Comparison of ENCODE assay signal across 10 mouse cellular contexts in the genomic region with DNA sequence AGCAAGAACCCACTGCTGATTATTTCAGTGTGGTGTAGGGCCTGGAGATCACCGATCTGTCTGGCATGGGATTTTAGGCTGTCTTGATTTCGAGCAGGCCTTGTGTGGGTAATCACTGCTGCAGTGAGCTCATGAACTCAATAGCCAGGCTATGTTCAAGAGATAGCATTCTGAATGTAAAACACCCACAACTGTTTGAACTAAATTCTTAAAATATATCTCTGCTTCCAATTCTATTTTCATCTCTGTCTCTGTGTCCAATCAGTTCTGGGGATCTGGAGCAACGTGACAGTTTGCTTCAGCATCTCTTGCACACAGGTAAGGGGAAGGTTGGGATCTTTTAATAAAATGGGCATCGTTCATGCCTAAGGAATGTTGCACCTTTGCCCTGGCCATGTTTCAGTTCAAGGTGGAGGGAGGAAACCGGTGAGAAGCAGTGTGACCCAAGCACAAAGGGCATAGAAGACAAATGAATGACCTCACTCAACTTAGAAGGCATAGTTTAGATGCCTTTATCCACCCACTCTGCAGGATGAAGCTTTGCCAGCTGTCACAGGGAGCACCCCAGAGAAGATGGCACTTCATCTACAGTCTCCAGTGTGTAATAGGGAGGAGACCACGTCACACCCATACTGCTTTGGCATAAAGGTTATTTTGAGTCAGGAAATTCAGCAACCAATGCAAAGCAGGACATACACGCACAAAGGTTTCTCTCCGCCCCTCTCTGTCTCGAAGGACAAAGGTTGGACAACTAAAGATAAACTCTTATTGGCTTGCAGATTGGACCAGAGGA. TPM values are rescaled to one million over a fixed set of nuclear protein-coding genes. Genes with fewer than 3 reads are reported as not detected.
DNase-seq lines count a peak whose midpoint lies in the region; ATAC-seq lines count a peak whose summit lies in the region.
"Had no signal": no experiment of that assay in that cellular context is flagged by ENCODE, and none has a peak within 500 bp of the region (broad histone marks: within the 10 kb centered on the region; RNA-seq: fewer than 3 reads in every experiment).

No protein-coding gene starts in this region.

- H3K9me3 ChIP-seq in megakaryocyte, embryonic 14.5 days = no peaks in the 10 kb centered on the region
- H3K9me3 ChIP-seq in hindbrain, embryonic 10.5 days = no peaks in the 10 kb centered on the region

- ATAC-seq in megakaryocyte, adult 5-6 weeks (ENCODE audit: poor library complexity, severe bottlenecking) = no peak
- ATAC-seq in inflammation-experienced regulatory T-cells, adult 6 months = no peak

- H3K27ac ChIP-seq in hindbrain, embryonic 10.5 days = no peak overlapping the region

- WGBS in hindbrain, embryonic 10.5 days = 63% methylated on average over 9 of the region's 9 CpGs

- peak; percentile 30 for DNase-seq in cerebellum, adult 11 months
- DNase-seq in hindbrain, embryonic 10.5 days (ENCODE audit: low spot score) = no peak
- DNase-seq in liver = peak; percentile 21
- peak; percentile 63 for DNase-seq in splenic B cell, adult 2 months (ENCODE audit: low read depth, low spot score)
- no peak for DNase-seq in layer of hippocampus, adult 18-20 months (ENCODE audit: low spot score in 2 of 2)

- H3K4me3 ChIP-seq in megakaryocyte, embryonic 14.5 days (replicated peaks) = peak overlapping the region; percentile 94
- H3K4me3 ChIP-seq in hindbrain, embryonic 10.5 days = peak overlapping the region; percentile 66

- H3K27me3 ChIP-seq in megakaryocyte, embryonic 14.5 days (replicated peaks) = peaks cover 2% of the 10 kb centered on the region
- no peaks in the 10 kb centered on the region; the same call in 1 of the 2 replicates for H3K27me3 ChIP-seq in hindbrain, embryonic 10.5 days (ENCODE audit: insufficient read depth, poor library complexity, severe bottlenecking)
- H3K27me3 ChIP-seq in splenic B cell, adult 2 months (ENCODE audit: control insufficient read depth, insufficient read depth, low read length, poor library complexity, severe bottlenecking) = no peaks in the 10 kb centered on the region

- H3K4me1 ChIP-seq in megakaryocyte, embryonic 14.5 days = peaks cover 62% of the 10 kb centered on the region
- peaks cover 39% of the 10 kb centered on the region for H3K4me1 ChIP-seq in hindbrain, embryonic 10.5 days (replicated peaks)

- no peaks in the 10 kb centered on the region for H3K36me3 ChIP-seq in megakaryocyte, embryonic 14.5 days (replicated peaks; ENCODE audit: low read length)
- H3K36me3 ChIP-seq in hindbrain, embryonic 10.5 days = no peaks in the 10 kb centered on the region
- H3K36me3 ChIP-seq in splenic B cell, adult 2 months (ENCODE audit: control insufficient read depth, insufficient read depth, low read length, poor library complexity, severe bottlenecking) = no peaks in the 10 kb centered on the region

RNA-seq across cellular contexts. Expression of a gene that starts 36.7 kb away (rescaled TPM):
- polyA plus RNA-seq in megakaryocyte, embryonic 14.5 days (2012; ENCODE audit: insufficient read depth, low replicate concordance) = not detected in 2 replicates
- 0.02 TPM in 1 of 2 replicates, not detected in the other for total RNA-seq in megakaryocyte, adult 5-6 weeks (2015)
- not detected in 2 replicates for total RNA-seq in megakaryocyte, adult 5-6 weeks (2017)
- polyA plus RNA-seq in hindbrain, embryonic 10.5 days (2016; fragmentation: Nextera tagmentation; extraction: Ambion mirVana) = 0.03 and 0.04 TPM in 2 replicates
- polyA plus RNA-seq in inflammation-experienced regulatory T-cells, adult 6 months (2017; shearing (Covaris generic)) = under 1 TPM in 1 of 3 experiments, not detected in 2; 0.16 TPM
- total RNA-seq in layer of hippocampus, adult 18-20 months (2021) = not detected
- polyA plus RNA-seq: frontal cortex, adult 2 months; testis, adult 2 months had no signal

RNA-seq across cellular contexts. Expression of a gene that starts 38.7 kb away (rescaled TPM):
- 0.73 and 3.0 TPM in 2 replicates for polyA plus RNA-seq in megakaryocyte, embryonic 14.5 days (2012; ENCODE audit: insufficient read depth, low replicate concordance)
- 35.0 and 36.9 TPM in 2 replicates for total RNA-seq in megakaryocyte, adult 5-6 weeks (2015)
- 42.6 and 43.3 TPM in 2 replicates for total RNA-seq in megakaryocyte, adult 5-6 weeks (2017)
- 2.9 and 3.1 TPM in 2 replicates for polyA plus RNA-seq in hindbrain, embryonic 10.5 days (2016; fragmentation: Nextera tagmentation; extraction: Ambion mirVana)
- polyA plus RNA-seq in inflammation-experienced regulatory T-cells, adult 6 months (2017; shearing (Covaris generic)) = 1 to 10 TPM; 7.1 to 8.4 (median 8.3) TPM
- total RNA-seq in layer of hippocampus, adult 18-20 months (2021) = 10 to 100 TPM; 51.3 to 52.5 TPM

RNA-seq across cellular contexts. Expression of a gene that starts 58.1 kb away (rescaled TPM):
- not detected in 2 replicates for polyA plus RNA-seq in megakaryocyte, embryonic 14.5 days (2012; ENCODE audit: insufficient read depth, low replicate concordance)
- total RNA-seq in megakaryocyte, adult 5-6 weeks (2015) = not detected in 2 replicates
- not detected in 2 replicates for total RNA-seq in megakaryocyte, adult 5-6 weeks (2017)
- not detected in 2 replicates for polyA plus RNA-seq in hindbrain, embryonic 10.5 days (2016; fragmentation: Nextera tagmentation; extraction: Ambion mirVana)
- not detected for polyA plus RNA-seq in inflammation-experienced regulatory T-cells, adult 6 months (2017; shearing (Covaris generic))
- total RNA-seq in layer of hippocampus, adult 18-20 months (2021) = not detected
- polyA plus RNA-seq: frontal cortex, adult 2 months had no signal

Comparison
In these comparisons a context has a peak if more than half of its experiments do, and no peak if none do; other contexts are left out.
1. DNase-seq: peak in cerebellum, adult 11 months (single experiment), liver (single experiment) and splenic B cell, adult 2 months (single experiment); none in hindbrain, embryonic 10.5 days (single experiment) and layer of hippocampus, adult 18-20 months (0 of 2).